Mouse (Mus musculus) T-cell, adult 2 months (primary cell): Measurements from ENCODE around the gene Rab5if.
"Not testable (repeated sequence)": the region's sequence is repeated elsewhere in the genome, so short reads cannot be mapped to it uniquely, and the experiment has no call there.

Experiments
- DNase-seq: peaks from one replicate; pipeline ENCODE4 v3.0.0; 2022; ENCODE audit warnings: low spot score

Gene Rab5if

DNA sequence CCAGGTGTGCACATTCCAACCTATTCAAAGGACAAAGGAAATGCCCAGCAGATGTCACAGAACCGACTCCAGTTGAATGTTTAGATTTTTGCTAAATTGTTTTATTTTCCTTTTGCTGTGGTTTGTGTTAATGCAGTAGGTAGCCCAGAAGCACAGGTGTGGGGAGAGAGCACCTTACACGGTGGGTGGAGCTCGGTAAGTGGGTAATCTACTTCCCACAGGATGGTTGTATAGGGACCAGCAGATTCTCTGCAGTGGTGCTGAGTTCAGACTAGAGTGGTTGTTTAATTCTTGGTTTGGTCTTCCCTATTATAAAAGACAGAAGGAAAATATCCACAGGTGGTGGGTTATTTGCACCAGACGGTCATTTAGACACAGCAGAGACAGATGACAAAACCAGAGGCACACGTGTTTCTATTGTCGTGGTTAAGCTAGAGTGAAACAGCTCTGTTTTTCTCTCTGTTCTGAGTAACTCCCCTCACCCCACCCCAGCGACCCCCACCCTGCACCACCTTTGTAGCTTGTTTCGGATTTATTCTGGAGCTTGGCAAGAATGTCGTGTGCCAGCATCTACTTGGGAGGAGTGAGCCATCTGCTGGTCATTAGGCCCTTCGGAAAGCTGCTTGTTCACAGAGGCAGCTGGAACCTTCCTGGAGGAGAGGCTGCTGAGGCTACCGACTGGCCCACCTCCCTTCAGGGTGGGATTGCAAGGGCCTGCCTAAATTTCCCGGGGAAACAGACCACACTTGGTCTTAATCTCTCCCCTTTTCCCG is 8.7 kb upstream of the Rab5if start:
- DNase-seq: not testable (repeated sequence)

DNA sequence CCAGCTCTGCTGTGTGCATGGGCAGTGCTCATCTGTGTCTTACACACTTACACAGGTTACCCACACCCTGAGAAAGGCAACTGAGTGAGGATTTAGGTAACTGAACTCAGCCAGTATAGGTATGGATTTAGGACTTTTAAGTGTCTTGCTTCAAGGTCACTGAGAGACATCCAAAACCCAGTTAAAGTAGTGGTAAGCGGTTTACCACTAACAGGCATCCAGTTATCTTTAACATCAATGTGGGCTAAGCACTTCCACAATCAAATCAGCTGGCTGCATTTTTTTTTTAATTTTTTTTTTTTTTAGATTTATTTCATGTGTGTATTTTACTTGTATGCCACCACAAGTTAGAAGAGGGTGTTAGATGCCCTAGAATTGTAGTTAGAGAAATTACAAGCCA is 6.6 kb upstream of the Rab5if start:
- no peak for DNase-seq

GRCm38 (mm10) chr2:156857385-156857791 is 5.5 kb upstream of the Rab5if start:
- DNase-seq: no peak

- DNase-seq: no peak
Measured at GRCm38 (mm10) chr2:156857835-156858234, 5.1 kb upstream of the Rab5if start, which contains the start of gene 4930518I15Rik. 4930518I15Rik (minus strand) TSS chr2:156857946.

DNA sequence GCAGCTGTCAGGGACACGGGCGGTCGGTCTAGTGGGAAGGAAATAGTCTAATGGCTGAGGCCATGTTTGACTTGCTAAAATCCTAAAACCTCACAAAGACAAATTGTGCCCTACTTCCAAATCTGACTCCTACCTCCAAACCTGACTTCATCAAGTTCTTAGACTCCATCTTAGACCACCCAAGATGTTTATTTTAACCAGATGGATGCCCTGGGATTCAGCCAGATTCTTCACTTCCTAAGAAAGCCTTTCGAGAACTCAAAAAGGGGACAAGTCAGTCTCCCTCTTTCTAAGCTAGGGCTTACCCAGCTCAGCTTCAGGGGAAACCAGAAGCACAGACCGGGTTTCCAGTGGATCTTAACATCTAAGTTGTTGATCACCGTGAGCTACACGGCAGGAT is 4.3 kb upstream of the Rab5if start:
- DNase-seq: no peak

DNA sequence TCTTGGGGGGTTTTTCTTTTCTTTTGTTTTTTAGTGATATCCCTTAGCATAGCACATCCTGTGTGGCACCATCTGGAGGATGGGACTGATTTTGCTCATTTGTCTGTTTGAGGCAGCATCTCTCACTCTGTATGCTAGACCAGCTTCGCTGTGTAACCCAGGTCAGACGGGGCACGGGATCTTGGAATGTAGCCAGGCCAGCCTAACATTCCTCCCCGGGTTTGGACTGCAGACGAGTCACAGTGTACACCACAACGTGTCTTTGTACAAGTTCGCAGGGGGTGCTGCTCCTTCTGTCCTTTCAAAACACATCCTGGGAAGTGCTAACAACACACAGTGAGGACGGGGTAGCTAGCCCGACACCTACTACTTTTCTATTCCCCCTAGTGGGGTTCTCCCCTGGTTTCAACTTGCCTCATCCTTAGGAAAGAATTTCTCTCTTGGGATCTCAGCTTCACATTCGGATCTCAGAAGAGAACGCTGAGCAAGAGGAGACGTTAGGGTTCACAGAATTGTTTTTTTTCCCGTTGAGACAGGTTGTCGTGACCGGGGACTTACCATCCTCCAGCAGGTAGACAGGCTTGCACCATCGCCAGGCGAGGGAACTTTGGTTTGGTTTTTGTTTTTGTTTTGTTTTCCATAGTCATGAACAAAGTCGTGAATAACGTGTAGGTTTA is 749 bp upstream of the Rab5if start:
- DNase-seq: peak; percentile 50

DNA sequence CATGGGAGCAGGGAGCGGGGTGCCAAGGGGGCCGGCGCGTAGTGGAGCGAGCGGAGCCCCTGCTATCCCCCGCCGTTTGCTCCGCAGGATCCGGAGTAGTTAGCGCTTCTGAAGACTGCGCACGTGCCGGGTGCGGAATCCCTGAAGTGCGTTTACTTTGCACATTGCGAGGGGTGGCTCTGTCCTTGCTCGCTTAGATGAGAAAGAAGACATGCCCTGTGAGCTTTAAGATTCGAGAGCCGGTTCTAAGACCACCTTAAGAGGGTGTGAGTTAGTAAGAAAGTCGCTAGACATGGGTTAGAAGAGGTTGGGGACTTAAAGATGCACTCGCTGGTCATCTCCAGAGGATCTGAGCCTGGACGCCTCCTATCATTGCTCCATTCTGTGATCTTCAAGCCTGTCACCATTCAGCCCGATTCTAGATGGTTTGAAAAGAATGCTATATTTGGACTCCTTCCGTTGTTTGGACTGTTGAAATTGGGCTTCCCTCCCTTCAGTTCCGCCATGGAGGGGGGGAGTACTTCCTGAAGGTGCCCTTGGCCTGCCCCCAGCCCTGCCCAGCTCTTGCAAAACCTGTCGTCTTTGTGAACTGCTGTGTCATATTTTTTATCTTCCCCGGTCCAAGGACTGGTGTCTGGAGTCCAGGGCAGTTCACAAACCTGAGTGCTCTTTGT is 696 bp downstream of the Rab5if start:
- DNase-seq: peak; percentile 61

- no peak for DNase-seq
Measured at GRCm38 (mm10) chr2:156864481-156864880, 1.6 kb downstream of the Rab5if start.

DNA sequence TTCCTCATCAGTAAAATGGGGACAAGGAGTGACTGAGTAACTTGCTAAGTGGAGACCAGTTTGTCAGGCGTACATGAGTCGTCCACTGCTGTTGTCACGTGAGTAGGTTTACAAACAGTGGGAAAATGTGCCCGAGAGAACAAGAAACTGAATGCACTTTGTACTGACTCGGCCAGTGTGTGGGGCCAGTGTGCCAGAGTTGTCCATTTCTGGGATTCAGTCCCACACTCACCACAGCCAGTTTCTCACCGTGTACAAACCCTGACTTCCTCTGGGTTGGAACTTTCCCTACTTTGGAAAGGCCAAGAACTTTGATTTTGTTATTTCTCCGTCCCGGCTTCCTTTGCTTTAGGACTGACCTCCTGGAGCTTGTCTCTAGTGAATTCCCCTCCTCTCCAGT is 6.1 kb downstream of the Rab5if start:
- no peak for DNase-seq

GRCm38 (mm10) chr2:156869554-156869953 is 6.6 kb downstream of the Rab5if start:
- no peak for DNase-seq

DNA sequence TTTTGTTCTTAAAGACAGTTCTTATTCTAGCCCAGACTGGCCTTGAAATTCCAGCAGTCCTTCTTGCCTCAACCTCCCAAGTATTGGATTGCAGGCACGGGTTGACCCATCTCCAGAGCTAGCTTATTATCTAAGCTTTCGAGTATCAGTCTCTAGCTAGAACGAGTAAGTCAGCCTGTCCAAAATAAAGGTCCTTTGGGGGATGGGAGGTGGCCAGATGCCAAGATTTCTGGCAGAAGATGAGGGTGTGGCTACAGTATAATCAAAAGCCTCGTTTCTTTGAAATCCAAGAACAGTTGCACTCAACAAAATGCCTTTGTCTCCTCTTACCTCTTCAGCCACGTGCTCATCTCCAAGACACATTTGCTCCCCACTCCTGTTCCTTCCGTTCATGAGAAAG is 7.6 kb downstream of the Rab5if start:
- DNase-seq: no peak

DNA sequence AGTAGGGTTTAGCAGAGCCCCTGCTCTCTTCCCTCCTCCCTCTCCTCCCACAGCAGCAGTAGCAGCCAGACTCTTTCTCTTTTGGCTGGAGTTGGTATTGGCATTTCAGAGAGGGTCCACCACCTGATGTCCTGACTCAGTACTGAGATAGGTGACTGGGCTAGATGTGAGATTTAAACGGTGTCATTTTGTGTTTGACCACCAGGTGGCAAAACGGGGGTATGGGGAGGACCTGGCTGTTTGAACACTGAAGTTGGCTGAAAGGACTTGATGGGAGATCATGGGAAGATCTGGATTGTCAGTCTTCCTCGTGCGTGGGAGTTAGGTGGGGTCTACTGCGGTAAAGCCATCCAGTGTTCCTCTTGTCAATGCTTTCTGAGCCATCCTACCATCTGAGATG is 10.7 kb downstream of the Rab5if start:
- DNase-seq: peak; percentile 59

DNA sequence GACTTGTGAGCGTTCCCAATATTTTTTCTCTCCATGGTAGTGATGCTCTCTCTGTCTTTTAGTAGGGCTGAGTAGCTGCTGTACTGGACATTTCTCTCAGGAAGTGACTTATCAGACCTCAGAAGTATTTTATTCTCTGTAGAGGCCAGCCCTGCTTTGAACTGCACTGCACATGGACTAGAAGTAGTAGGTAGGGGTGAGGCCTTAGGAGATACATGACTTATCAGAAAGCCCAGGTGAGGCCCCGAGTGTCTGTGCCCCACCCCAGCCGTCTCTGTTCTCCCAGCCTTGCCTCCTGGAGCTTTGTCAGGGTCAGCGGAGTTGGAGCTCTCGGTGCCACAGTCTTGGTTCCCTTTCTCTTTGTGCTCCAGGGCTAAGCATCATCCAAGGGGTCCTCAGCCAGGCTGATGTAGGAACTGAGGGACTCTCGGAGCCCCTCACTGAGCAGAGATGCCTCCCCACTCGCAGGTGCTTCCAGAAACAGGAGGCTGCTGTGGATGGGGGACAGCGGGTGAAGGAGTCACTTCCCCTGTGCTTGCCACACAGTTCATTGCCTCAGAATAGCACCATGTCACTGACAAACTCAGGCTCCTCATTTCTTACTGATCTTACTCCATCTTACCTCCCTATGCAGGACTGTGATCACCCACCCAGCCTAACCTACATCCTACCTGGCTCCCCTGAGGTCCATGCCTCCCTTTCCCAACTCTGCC is 11.3 kb downstream of the Rab5if start:
- no peak for DNase-seq

DNA sequence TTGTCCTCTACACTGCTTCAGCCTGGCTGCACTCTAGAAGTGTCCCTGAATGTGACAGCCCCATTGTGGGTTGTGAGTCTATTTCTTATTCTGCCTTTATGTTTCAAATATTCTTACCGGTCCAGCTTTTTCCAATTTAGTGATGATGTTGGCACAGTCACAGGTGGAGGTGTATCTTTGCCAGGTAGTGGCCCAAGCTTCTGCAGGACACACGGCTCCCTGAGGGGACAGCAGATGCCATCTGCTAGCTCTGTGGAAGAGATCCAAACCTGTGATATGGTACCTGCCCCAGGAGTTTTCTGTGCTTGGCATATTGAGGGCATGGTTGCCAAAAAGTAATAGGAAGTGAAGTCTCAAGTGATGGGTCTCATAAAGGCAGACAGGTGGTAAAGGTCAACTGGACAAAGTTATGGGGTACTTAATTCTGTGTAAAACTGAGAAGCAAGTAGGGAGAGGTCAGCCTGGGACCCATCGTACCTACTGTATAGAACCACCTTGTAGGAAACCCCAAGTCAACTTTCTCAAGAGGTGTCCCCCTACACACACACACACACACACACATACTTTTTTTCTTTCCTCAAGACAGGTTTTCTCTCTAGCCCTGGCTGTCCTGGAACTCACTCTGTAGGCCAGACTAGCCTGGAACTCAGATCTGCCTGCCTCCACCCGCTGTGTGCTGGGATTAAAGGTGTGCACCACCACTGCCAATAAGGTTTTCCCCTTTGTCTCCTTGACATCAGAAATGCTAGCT is 12.0 kb downstream of the Rab5if start:
- DNase-seq: no peak

GRCm38 (mm10) chr2:156877726-156878125 is 14.8 kb downstream of the Rab5if start:
- peak; percentile 83 for DNase-seq

DNA sequence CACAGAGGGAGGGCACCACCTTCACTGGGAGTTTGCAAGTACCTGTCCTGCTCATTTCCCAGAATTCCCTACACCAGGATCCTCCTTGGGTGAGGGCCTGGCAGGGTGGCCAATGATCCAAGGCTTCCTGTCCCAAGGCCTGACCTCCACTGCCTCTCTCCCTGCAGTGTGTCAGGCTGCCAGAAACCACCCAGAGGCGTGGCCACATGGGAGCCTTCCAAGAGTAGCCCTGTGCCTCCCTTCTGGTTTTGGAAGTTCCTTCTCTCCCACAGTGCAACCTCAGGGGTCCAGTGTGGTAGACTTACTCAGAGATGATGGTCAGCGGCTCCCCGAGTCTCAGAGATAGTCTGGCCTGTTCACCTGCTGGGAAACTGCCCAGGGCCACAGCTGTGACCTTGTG is 16.6 kb downstream of the Rab5if start:
- DNase-seq: no peak

DNA sequence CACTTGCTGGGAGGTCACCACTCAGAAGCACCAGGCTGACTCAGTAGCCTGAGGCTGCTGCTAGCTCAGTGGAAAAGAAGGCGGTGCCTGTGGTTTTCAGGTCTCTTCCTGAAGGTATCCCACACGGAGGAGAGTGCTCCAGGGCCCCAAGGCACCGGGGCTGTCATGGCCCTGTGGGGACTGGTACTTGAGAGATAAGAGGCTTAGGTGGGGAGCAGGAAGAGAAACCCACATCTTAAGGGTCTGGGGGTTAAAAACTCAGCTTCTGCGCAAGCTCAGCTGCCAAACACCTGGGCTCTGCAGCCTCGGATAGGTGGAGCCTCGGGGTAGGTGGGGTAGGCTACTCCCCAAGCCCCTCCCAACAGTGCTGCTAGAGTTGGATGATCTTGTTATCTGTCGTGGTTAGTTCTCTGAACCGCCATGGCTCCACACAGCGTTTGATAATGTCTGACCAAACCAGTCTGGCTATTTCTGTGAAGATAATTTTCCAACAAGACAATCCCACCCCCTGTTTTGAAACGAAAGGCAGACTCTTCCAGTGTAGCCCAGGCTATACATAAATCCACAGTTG is 19.6 kb downstream of the Rab5if start:
- peak; percentile 85 for DNase-seq

DNA sequence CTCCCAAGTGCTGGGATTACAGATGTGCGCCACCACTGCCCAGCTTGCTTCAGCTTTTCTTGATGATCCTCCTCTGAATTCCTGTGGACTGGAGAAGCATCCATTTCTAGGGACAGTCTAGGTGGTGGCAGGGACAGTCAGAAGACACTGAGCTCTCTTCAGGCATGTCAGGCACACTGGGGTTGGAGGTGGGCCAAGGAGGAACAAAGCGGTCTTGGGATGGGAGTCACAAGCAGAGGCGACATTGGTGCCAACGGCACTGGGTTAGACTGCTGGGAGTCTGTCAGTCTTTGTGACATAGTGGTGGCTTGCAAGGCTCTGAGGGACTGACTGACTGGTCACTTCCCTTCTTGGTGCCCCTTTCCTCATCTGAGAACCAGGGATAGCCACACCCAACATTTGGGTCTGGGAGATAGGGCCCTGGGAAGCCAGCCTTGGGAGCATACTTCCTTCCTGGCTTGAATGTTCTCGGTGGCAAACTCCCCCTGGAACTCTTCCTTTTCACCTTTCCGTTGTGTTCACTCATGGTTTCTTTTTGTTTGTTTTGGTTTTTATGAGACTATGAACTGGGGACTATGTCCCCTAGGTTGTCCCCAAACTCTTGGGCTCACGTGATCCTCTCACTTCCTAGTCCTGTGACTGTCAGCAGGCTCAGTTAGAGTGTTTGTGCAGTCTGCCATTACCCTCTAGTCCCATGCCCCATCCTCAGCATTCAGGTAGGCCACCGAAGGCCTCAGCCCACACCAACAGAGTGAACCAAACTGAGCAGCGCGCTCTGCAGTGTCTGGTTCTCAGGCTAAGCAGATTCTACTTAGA is 21.7 kb downstream of the Rab5if start:
- no peak for DNase-seq

- not testable (repeated sequence) for DNase-seq
Measured at GRCm38 (mm10) chr2:156885666-156886065, 22.7 kb downstream of the Rab5if start.

- peak; percentile 27 for DNase-seq
Measured at GRCm38 (mm10) chr2:156886084-156886631, 23.2 kb downstream of the Rab5if start.
